Mouse (Mus musculus) limb, embryonic 13.5 days (tissue): ENCODE results near the gene Capg. TPM values are rescaled to one million over a fixed set of nuclear protein-coding genes. Genes with fewer than 3 reads are reported as not detected.

Experiments used
- ATAC-seq: fragments of 200-750 bp; cut with Nextera tagmentation; 2 replicates; pipeline ENCODE4 v1.8.0; 2017; ENCODE audit warnings: low read depth, moderate number of reproducible peaks, moderate TSS enrichment; ENCODE audit not compliant: low FRiP score
- H3K27ac ChIP-seq: fragments of 300-500 bp; sonication (generic); 2 replicates; pipeline ENCODE4 v1.5.1; 2015; ENCODE audit warnings: inconsistent platforms, mild to moderate bottlenecking, moderate library complexity
- H3K27me3 ChIP-seq: fragments of 300-500 bp; sonication (generic); 2 replicates; pipeline ENCODE4 v1.6.1; 2015; ENCODE audit warnings: mild to moderate bottlenecking, inconsistent platforms
- H3K36me3 ChIP-seq: fragments of 300-500 bp; sonication (generic); 2 replicates; pipeline ENCODE4 v1.6.1; 2015; ENCODE audit warnings: inconsistent platforms, mild to moderate bottlenecking, moderate library complexity
- H3K4me1 ChIP-seq: fragments of 300-500 bp; sonication (generic); 2 replicates; pipeline ENCODE4 v1.6.1; 2015; ENCODE audit warnings: inconsistent platforms
- H3K4me2 ChIP-seq: fragments of 300-500 bp; sonication (generic); replicated peaks from 2 replicates; pipeline ENCODE4 v1.6.1; 2015; ENCODE audit warnings: inconsistent platforms, mild to moderate bottlenecking, moderate library complexity
- H3K4me3 ChIP-seq: fragments of 300-500 bp; sonication (generic); 2 replicates; pipeline ENCODE4 v1.5.1; 2015; ENCODE audit warnings: moderate library complexity, mild to moderate bottlenecking, inconsistent platforms
- H3K9ac ChIP-seq: fragments of 300-500 bp; sonication (generic); 2 replicates; pipeline ENCODE4 v1.6.1; 2015; ENCODE audit warnings: mild to moderate bottlenecking, inconsistent platforms
- H3K9me3 ChIP-seq: fragments of 300-500 bp; sonication (generic); 2 replicates; pipeline ENCODE4 v1.6.1; 2016; ENCODE audit warnings: inconsistent platforms
- WGBS: fragments of 180-500 bp; shearing (Covaris S2); methylation state at CpG from one replicate; pipeline ENCODE4 v1.1.7; 2015; 5-methylcytosine and 5-hydroxymethylcytosine counted together
- polyA plus RNA-seq: library from polyadenylated mRNA; unstranded; fragments of >200 nt; fragmentation: Nextera tagmentation; extraction: Ambion mirVana; gene quantifications from 2 replicates; pipeline ENCODE4 v1.2.1, GENCODE M21; 2015

The Capg gene
- polyA plus RNA-seq, 1 experiment from 2014 or later, result 41.3 TPM

GRCm38 (mm10) chr6:72553079-72553412 lies 8.9 kb downstream of the Capg start:
- Histone ChIP-seq H3K4me3 (peak overlapping the region; percentile 44), H3K9ac (peak overlapping the region; percentile 58), H3K9me3 (no peaks in the 10 kb centered on the region), H3K36me3 (no peaks in the 10 kb centered on the region), H3K27me3 (no peaks in the 10 kb centered on the region), H3K4me1 (peaks cover 28% of the 10 kb centered on the region), H3K4me2 (peak overlapping the region; percentile 68), H3K27ac (peak overlapping the region; percentile 79; the same call in 1 of the 2 replicates)
- WGBS, result 12% methylated on average over 8 of the region's 8 CpGs
- ATAC-seq, result no peak; the same call in 1 of the 2 replicates

- Histone ChIP-seq H3K9me3 (no peaks in the 10 kb centered on the region), H3K4me3 (no peak overlapping the region), H3K9ac (no peak overlapping the region), H3K36me3 (no peaks in the 10 kb centered on the region), H3K4me1 (peaks cover 16% of the 10 kb centered on the region), H3K4me2 (no peak overlapping the region), H3K27ac (no peak overlapping the region), H3K27me3 (no peaks in the 10 kb centered on the region)
- ATAC-seq, result no peak
- WGBS, result 76% methylated on average over 8 of the region's 8 CpGs
Observed at GRCm38 (mm10) chr6:72560801-72561200, 16.6 kb downstream of the Capg start.

GRCm38 (mm10) chr6:72562486-72562885 lies 18.3 kb downstream of the Capg start:
- Histone ChIP-seq H3K9me3 (no peaks in the 10 kb centered on the region), H3K36me3 (peaks cover 2% of the 10 kb centered on the region; the same call in 1 of the 2 replicates), H3K4me3 (no peak overlapping the region), H3K27ac (no peak overlapping the region), H3K4me1 (peaks cover 17% of the 10 kb centered on the region), H3K4me2 (no peak overlapping the region), H3K9ac (no peak overlapping the region), H3K27me3 (no peaks in the 10 kb centered on the region)
- WGBS, result 48% methylated on average over 6 of the region's 6 CpGs
- no peak for ATAC-seq

- peak; percentile 53; the same call in 1 of the 2 replicates for ATAC-seq
- Histone ChIP-seq H3K4me2 (no peak overlapping the region), H3K27ac (no peak overlapping the region)
Observed at GRCm38 (mm10) chr6:72562894-72563293, 18.7 kb downstream of the Capg start.

GRCm38 (mm10) chr6:72565506-72565905 lies 21.3 kb downstream of the Capg start:
- Histone ChIP-seq H3K36me3 (peaks cover 14% of the 10 kb centered on the region), H3K27ac (no peak overlapping the region), H3K4me3 (no peak overlapping the region), H3K4me1 (peaks cover 12% of the 10 kb centered on the region), H3K9ac (no peak overlapping the region), H3K4me2 (no peak overlapping the region), H3K27me3 (no peaks in the 10 kb centered on the region), H3K9me3 (no peaks in the 10 kb centered on the region)
- no peak for ATAC-seq
- 78% methylated on average over 7 of the region's 7 CpGs for WGBS

More at GRCm38 (mm10) chr6:72562894-72563293, 18.7 kb downstream of the Capg start:
- no peak overlapping the region for H3K4me3 ChIP-seq
- WGBS, result 62% methylated on average over 5 of the region's 5 CpGs
- H3K9me3 ChIP-seq, result no peaks in the 10 kb centered on the region
- H3K36me3 ChIP-seq, result peaks cover 6% of the 10 kb centered on the region
- no peaks in the 10 kb centered on the region for H3K27me3 ChIP-seq
- H3K4me1 ChIP-seq, result peaks cover 17% of the 10 kb centered on the region
- peak overlapping the region; percentile 10; the same call in 1 of the 2 replicates for H3K9ac ChIP-seq

GRCm38 (mm10) chr6:72566044-72566443 lies 21.9 kb downstream of the Capg start:
- ATAC-seq, result peak; percentile 58
- Histone ChIP-seq H3K4me2 (no peak overlapping the region), H3K9me3 (no peaks in the 10 kb centered on the region), H3K9ac (no peak overlapping the region), H3K27ac (no peak overlapping the region), H3K36me3 (peaks cover 16% of the 10 kb centered on the region), H3K4me1 (peaks cover 12% of the 10 kb centered on the region), H3K4me3 (no peak overlapping the region), H3K27me3 (no peaks in the 10 kb centered on the region)
- WGBS, result 2% methylated on average over 4 of the region's 4 CpGs

GRCm38 (mm10) chr6:72567508-72567907 lies 23.3 kb downstream of the Capg start:
- peaks cover 27% of the 10 kb centered on the region for H3K36me3 ChIP-seq
- no peak overlapping the region for H3K27ac ChIP-seq
- ATAC-seq, result no peak
- no peaks in the 10 kb centered on the region for H3K9me3 ChIP-seq
- H3K9ac ChIP-seq, result no peak overlapping the region
- H3K27me3 ChIP-seq, result no peaks in the 10 kb centered on the region
- H3K4me3 ChIP-seq, result no peak overlapping the region
- H3K4me2 ChIP-seq, result no peak overlapping the region
- H3K4me1 ChIP-seq, result peaks cover 10% of the 10 kb centered on the region
- 82% methylated on average over 5 of the region's 5 CpGs for WGBS

GRCm38 (mm10) chr6:72568736-72569135 lies 24.5 kb downstream of the Capg start:
- H3K36me3 ChIP-seq, result peaks cover 36% of the 10 kb centered on the region
- peaks cover 3% of the 10 kb centered on the region for H3K4me1 ChIP-seq
- no peak overlapping the region for H3K9ac ChIP-seq
- H3K27me3 ChIP-seq, result no peaks in the 10 kb centered on the region
- H3K4me3 ChIP-seq, result no peak overlapping the region
- ATAC-seq, result no peak
- no peak overlapping the region for H3K4me2 ChIP-seq
- WGBS, result 87% methylated on average over 10 of the region's 10 CpGs
- H3K9me3 ChIP-seq, result no peaks in the 10 kb centered on the region
- H3K27ac ChIP-seq, result no peak overlapping the region

- WGBS, result 83% methylated on average over 10 of the region's 10 CpGs
- Histone ChIP-seq H3K36me3 (peaks cover 56% of the 10 kb centered on the region), H3K9me3 (no peaks in the 10 kb centered on the region), H3K27me3 (no peaks in the 10 kb centered on the region), H3K9ac (no peak overlapping the region), H3K4me3 (no peak overlapping the region), H3K4me1 (peaks cover 1% of the 10 kb centered on the region), H3K4me2 (no peak overlapping the region), H3K27ac (no peak overlapping the region)
- ATAC-seq, result no peak
Observed at GRCm38 (mm10) chr6:72570644-72571397, 26.6 kb downstream of the Capg start.

GRCm38 (mm10) chr6:72571826-72572225 lies 27.6 kb downstream of the Capg start:
- 43% methylated on average over 3 of the region's 3 CpGs for WGBS
- no peak for ATAC-seq
- no peaks in the 10 kb centered on the region for H3K4me1 ChIP-seq
- no peaks in the 10 kb centered on the region for H3K9me3 ChIP-seq
- no peak overlapping the region for H3K9ac ChIP-seq
- H3K4me2 ChIP-seq, result no peak overlapping the region
- H3K27me3 ChIP-seq, result no peaks in the 10 kb centered on the region
- H3K27ac ChIP-seq, result no peak overlapping the region
- peaks cover 62% of the 10 kb centered on the region for H3K36me3 ChIP-seq
- H3K4me3 ChIP-seq, result no peak overlapping the region

- Histone ChIP-seq H3K9me3 (no peaks in the 10 kb centered on the region), H3K4me1 (no peaks in the 10 kb centered on the region), H3K4me2 (no peak overlapping the region), H3K27ac (no peak overlapping the region), H3K9ac (no peak overlapping the region), H3K4me3 (no peak overlapping the region), H3K36me3 (peaks cover 70% of the 10 kb centered on the region), H3K27me3 (no peaks in the 10 kb centered on the region)
- 96% methylated on average over 3 of the region's 3 CpGs for WGBS
- no peak for ATAC-seq
Observed at GRCm38 (mm10) chr6:72576041-72576440, 31.9 kb downstream of the Capg start.

- Histone ChIP-seq H3K4me1 (no peaks in the 10 kb centered on the region), H3K36me3 (peaks cover 43% of the 10 kb centered on the region), H3K9me3 (no peaks in the 10 kb centered on the region), H3K27me3 (no peaks in the 10 kb centered on the region), H3K4me3 (no peak overlapping the region), H3K4me2 (no peak overlapping the region), H3K27ac (no peak overlapping the region), H3K9ac (no peak overlapping the region)
- 70% methylated on average over 11 of the region's 11 CpGs for WGBS
- no peak for ATAC-seq
Observed at GRCm38 (mm10) chr6:72581625-72582382, 37.6 kb downstream of the Capg start.
